Mouse (Mus musculus): Measurements from ENCODE around the gene Mov10l1. TPM values are rescaled to one million over a fixed set of nuclear protein-coding genes. Genes with fewer than 3 reads are reported as not detected.

Gene Mov10l1
- polyA plus RNA-seq, 1 experiment from 2014 or later: not detected

DNA sequence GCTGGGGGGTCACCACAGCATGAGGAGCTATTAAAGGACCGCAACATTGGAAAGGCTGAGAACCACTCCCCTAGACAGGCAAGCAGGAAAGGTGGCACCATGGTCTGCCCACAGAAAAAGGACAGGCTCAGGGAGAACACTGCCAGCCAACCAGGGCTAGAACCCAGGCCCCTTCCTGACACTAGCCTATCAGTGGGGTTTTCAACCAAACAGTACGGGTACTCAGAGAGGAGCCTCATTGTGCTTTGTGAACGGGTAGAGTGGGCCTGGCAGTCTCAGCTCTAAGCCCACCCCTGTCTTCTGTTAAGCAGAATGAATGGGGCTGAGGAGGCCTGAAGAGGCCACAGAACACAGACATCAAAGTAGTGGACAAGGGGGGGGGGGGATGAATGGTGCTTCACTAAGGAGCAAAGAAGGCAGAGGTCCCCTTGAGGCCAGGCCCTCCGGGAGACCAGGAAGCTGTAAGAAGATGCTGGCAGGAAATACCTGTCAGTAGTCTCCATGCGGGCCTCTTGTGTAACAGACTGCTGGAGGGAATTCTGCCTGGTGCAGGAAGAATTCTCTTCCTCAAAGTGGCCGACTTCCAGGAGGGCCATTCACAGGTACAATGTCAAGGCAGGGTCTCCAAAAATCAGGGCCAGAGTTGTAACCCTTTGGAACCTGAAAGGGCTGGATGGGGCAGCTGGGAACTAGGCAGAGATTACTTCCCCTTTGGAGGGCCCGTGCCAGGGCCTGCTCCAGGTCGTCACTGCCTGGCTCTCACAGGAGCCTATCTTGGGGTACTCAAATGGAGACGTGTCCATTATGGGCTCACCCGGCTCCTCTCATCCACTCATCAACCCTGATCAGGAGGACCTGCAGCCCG, 92.1 kb downstream of the Mov10l1 start, which contains the start of gene Trabd:
Gene Trabd (plus strand): TSS at position 512 of the 865 bp plus-strand sequence.
- DNase-seq: no peak
- no peaks in the 10 kb centered on the region for H3K27me3 ChIP-seq (ENCODE audit: control insufficient read depth, insufficient read depth, low read length)
- peak within 1 kb of the TSS; percentile 93 for H3K4me2 ChIP-seq (ENCODE audit: low read length)
- H3K36me3 ChIP-seq (ENCODE audit: control insufficient read depth, insufficient read depth, low read length): peaks cover 12% of the 10 kb centered on the region; the same call in 1 of the 2 replicates
- peaks cover 29% of the 10 kb centered on the region for H3K4me1 ChIP-seq (ENCODE audit: control insufficient read depth, insufficient read depth, low read length)
- H3K9me3 ChIP-seq (ENCODE audit: control insufficient read depth, low read length): no peaks in the 10 kb centered on the region
- ATAC-seq (ENCODE audit: low FRiP score, low TSS enrichment): no peak
- H3K4me3 ChIP-seq (replicated peaks; ENCODE audit: low read depth, low read length): peak within 1 kb of the TSS; percentile 80
- WGBS: 23% methylated on average over 11 of the region's 11 CpGs
- peak within 1 kb of the TSS; percentile 85 for H3K9ac ChIP-seq (replicated peaks; ENCODE audit: low read length)
- peak within 1 kb of the TSS; percentile 89 for H3K27ac ChIP-seq (replicated peaks; ENCODE audit: low read depth, low read length)

GRCm38 (mm10) chr15:89075478-89076147, 92.9 kb downstream of the Mov10l1 start:
- DNase-seq (peak; percentile 97), ATAC-seq (ENCODE audit: low FRiP score, low TSS enrichment) (peak; percentile 96)
- Histone ChIP-seq H3K4me3 (replicated peaks; ENCODE audit: low read depth, low read length) (peak overlapping the region; percentile 80), H3K36me3 (ENCODE audit: control insufficient read depth, insufficient read depth, low read length) (peaks cover 5% of the 10 kb centered on the region; the same call in 1 of the 2 replicates), H3K9me3 (ENCODE audit: control insufficient read depth, low read length) (no peaks in the 10 kb centered on the region), H3K27me3 (ENCODE audit: control insufficient read depth, insufficient read depth, low read length) (no peaks in the 10 kb centered on the region), H3K27ac (replicated peaks; ENCODE audit: low read depth, low read length) (peak overlapping the region; percentile 89), H3K4me1 (ENCODE audit: control insufficient read depth, insufficient read depth, low read length) (peaks cover 29% of the 10 kb centered on the region), H3K4me2 (ENCODE audit: low read length) (peak overlapping the region; percentile 93), H3K9ac (replicated peaks; ENCODE audit: low read length) (peak overlapping the region; percentile 85)
- WGBS: under 1% methylated on average over 58 of the region's 59 CpGs

DNA sequence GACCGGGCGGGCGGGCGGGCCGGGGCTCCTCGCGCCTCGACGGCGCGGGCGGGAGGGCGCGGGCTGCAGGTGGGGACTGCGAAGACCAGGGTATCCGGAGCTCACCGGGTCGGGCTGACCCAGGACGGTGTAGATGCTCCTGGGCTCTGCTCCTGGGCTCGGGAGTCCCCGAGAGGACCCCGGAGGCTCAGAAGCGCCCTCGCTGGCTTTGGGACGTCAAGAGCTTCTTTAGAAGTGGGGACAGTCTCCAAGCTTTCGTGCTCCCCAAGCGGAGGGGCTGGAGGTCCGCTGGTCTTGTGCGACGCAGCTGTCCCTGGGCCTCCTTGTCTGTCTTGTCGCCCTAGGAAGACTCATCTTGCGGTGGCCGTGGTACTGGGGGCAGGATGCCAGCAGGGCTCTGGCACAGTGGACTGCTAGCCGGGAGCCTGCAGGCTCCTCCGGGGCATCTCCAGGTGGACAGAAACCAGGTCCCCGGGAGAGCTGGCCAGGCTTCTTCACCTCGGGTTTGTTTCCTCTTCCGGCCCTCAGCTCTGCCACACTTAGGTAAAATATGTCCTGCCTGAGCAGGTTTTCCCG, 93.5 kb downstream of the Mov10l1 start:
- Histone ChIP-seq H3K4me3 (replicated peaks; ENCODE audit: low read depth, low read length) (peak overlapping the region; percentile 80), H3K36me3 (ENCODE audit: control insufficient read depth, insufficient read depth, low read length) (peaks cover 8% of the 10 kb centered on the region), H3K4me2 (ENCODE audit: low read length) (peak overlapping the region; percentile 93), H3K27me3 (ENCODE audit: control insufficient read depth, insufficient read depth, low read length) (no peaks in the 10 kb centered on the region), H3K9ac (replicated peaks; ENCODE audit: low read length) (peak overlapping the region; percentile 85), H3K4me1 (ENCODE audit: control insufficient read depth, insufficient read depth, low read length) (peaks cover 29% of the 10 kb centered on the region), H3K27ac (replicated peaks; ENCODE audit: low read depth, low read length) (peak overlapping the region; percentile 89), H3K9me3 (ENCODE audit: control insufficient read depth, low read length) (no peaks in the 10 kb centered on the region)
- DNase-seq (peak; percentile 65), ATAC-seq (ENCODE audit: low FRiP score, low TSS enrichment) (0 out of 2 replicates have a peak, but pooled peaks have one; percentile 29)
- 2% methylated on average over 39 of the region's 39 CpGs for WGBS

DNA sequence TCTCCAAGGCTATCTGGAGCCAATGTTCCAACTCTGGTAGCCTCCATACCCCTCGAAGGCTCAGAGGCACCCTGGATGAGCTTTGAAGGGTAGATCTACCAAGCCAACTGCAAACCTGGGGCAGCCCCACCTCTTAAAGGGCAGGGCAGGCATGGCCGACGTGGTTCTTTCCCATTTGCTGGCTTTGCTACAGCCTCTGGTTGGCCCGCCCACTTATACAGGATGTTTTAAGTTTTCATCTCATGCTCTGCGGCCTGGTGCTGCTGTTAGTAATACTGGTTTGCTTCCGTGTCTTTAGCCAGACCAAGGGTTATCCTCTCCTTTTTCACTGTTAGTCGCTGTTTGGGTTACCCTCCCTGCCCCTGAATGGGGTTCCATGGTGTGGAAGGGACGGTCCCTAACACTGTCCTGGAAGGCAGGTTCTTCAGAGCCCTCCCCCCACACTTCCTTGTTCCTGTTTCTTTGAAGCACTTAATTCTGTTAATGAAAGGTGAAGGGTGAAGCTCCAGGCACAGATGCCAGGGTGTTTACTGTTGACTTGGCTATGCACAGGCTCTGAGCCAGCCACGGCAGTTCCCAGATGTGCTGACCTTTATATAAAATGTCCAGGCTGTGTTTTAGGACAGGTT, 95.6 kb downstream of the Mov10l1 start:
- Histone ChIP-seq H3K27me3 (ENCODE audit: control insufficient read depth, insufficient read depth, low read length) (no peaks in the 10 kb centered on the region), H3K27ac (replicated peaks; ENCODE audit: low read depth, low read length) (no peak overlapping the region), H3K9ac (replicated peaks; ENCODE audit: low read length) (0 out of 2 replicates have a peak overlapping the region, but pooled peaks have one; percentile 20), H3K4me1 (ENCODE audit: control insufficient read depth, insufficient read depth, low read length) (peaks cover 29% of the 10 kb centered on the region), H3K9me3 (ENCODE audit: control insufficient read depth, low read length) (no peaks in the 10 kb centered on the region), H3K36me3 (ENCODE audit: control insufficient read depth, insufficient read depth, low read length) (peaks cover 29% of the 10 kb centered on the region), H3K4me3 (replicated peaks; ENCODE audit: low read depth, low read length) (no peak overlapping the region), H3K4me2 (ENCODE audit: low read length) (peak overlapping the region; percentile 93)
- DNase-seq: no peak
- ATAC-seq (ENCODE audit: low FRiP score, low TSS enrichment): no peak
- WGBS: 83% methylated on average over 9 of the region's 9 CpGs

DNA sequence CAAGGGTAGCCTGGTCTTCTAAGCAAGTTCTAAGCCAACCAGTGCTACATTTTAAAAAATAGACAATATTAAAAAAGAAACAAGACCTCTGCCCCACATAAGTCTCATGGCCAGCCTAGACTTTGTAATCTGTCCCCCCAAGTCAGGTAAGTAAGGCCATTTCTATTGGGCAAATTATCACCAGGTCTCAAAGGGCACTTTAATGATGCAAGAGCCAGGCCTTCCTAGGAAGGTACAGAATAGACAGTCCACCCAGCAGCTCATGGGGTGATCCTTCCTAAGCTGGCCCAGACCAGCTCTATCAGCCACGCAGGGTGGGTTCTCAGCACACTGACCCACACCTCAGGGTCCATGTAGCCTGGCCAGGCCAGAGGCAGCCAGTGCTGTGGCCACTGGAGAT, 101.2 kb downstream of the Mov10l1 start:
- no peak overlapping the region for H3K9ac ChIP-seq (replicated peaks; ENCODE audit: low read length)
- no peak overlapping the region for H3K27ac ChIP-seq (replicated peaks; ENCODE audit: low read depth, low read length)
- H3K4me2 ChIP-seq (ENCODE audit: low read length): no peak overlapping the region
- no peak for ATAC-seq (ENCODE audit: low FRiP score, low TSS enrichment)
- H3K4me3 ChIP-seq (replicated peaks; ENCODE audit: low read depth, low read length): no peak overlapping the region
- H3K4me1 ChIP-seq (ENCODE audit: control insufficient read depth, insufficient read depth, low read length): peaks cover 8% of the 10 kb centered on the region; the same call in 1 of the 2 replicates
- peaks cover 69% of the 10 kb centered on the region for H3K36me3 ChIP-seq (ENCODE audit: control insufficient read depth, insufficient read depth, low read length)
- WGBS: 96% methylated on average over 1 of the region's 1 CpGs
- H3K9me3 ChIP-seq (ENCODE audit: control insufficient read depth, low read length): no peaks in the 10 kb centered on the region
- no peak for DNase-seq
- no peaks in the 10 kb centered on the region for H3K27me3 ChIP-seq (ENCODE audit: control insufficient read depth, insufficient read depth, low read length)

DNA sequence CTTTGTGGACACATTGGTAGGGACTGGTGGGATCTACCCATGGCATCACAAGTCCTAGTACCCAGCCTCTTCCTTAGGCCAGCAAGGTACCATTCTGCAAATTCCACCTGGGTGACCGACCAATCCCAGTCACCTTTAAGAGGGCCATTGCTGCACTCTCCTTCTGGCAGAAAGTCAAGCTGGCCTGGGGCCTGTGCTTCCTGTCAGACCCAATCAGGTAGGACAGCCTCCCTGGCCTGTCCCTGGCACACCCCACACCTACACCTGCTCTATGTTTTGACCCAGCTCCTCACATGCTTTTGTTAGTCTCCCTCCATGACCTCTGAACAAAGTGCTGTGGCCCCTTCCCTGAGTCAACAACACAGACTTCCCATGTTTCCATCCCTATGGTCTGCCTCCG, 102.1 kb downstream of the Mov10l1 start:
- Histone ChIP-seq H3K27ac (replicated peaks; ENCODE audit: low read depth, low read length) (no peak overlapping the region), H3K27me3 (ENCODE audit: control insufficient read depth, insufficient read depth, low read length) (no peaks in the 10 kb centered on the region), H3K4me1 (ENCODE audit: control insufficient read depth, insufficient read depth, low read length) (peaks cover 10% of the 10 kb centered on the region), H3K36me3 (ENCODE audit: control insufficient read depth, insufficient read depth, low read length) (peaks cover 65% of the 10 kb centered on the region), H3K4me2 (ENCODE audit: low read length) (no peak overlapping the region), H3K4me3 (replicated peaks; ENCODE audit: low read depth, low read length) (no peak overlapping the region), H3K9me3 (ENCODE audit: control insufficient read depth, low read length) (no peaks in the 10 kb centered on the region), H3K9ac (replicated peaks; ENCODE audit: low read length) (no peak overlapping the region)
- no peak for DNase-seq
- ATAC-seq (ENCODE audit: low FRiP score, low TSS enrichment): no peak
- WGBS: 92% methylated on average over 2 of the region's 2 CpGs

DNA sequence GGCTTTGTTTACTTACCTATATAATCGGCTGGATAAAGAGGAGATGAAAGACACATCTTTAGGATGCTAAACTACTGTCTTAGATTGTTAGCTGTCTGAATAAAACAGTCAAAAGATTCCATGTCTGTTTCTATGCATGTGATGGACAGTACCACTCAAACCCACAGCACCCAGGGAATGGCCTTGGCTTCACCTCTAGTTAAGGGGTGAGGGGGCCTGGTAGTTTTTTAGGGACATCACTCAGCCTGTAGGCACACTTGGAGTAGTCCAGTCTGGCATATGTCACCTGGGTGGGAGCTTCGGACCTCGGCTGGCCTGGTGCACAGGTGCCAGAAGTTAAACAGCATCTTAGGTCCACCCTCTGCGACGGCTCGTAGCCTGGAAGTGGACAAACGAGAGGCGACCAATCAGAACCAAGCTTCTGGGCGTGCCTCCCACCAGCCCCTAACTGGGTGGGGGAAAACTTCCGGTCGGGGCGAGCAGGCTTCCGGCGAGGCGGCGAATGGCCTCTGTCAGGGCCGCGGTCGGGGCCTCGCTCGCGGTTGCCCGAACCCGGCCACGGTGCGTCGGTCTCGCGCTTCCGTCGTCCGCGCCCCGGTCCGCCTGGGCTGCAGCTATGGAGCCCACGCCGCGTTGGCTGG, 106.0 kb downstream of the Mov10l1 start, which contains the start of gene Selenoo:
Gene Selenoo (plus strand): TSS at position 478 of the 641 bp plus-strand sequence.
- peak within 1 kb of the TSS; percentile 90 for H3K9ac ChIP-seq (replicated peaks; ENCODE audit: low read length)
- ATAC-seq (ENCODE audit: low FRiP score, low TSS enrichment) (peak; percentile 94), DNase-seq (peak; percentile 95)
- H3K4me2 ChIP-seq (ENCODE audit: low read length): peak within 1 kb of the TSS; percentile 94
- no peaks in the 10 kb centered on the region for H3K9me3 ChIP-seq (ENCODE audit: control insufficient read depth, low read length)
- WGBS: 2% methylated on average over 38 of the region's 38 CpGs
- H3K36me3 ChIP-seq (ENCODE audit: control insufficient read depth, insufficient read depth, low read length): peaks cover 57% of the 10 kb centered on the region
- peaks cover 16% of the 10 kb centered on the region for H3K4me1 ChIP-seq (ENCODE audit: control insufficient read depth, insufficient read depth, low read length)
- peak within 1 kb of the TSS; percentile 91 for H3K4me3 ChIP-seq (replicated peaks; ENCODE audit: low read depth, low read length)
- peak within 1 kb of the TSS; percentile 89 for H3K27ac ChIP-seq (replicated peaks; ENCODE audit: low read depth, low read length)
- H3K27me3 ChIP-seq (ENCODE audit: control insufficient read depth, insufficient read depth, low read length): no peaks in the 10 kb centered on the region

Measured in midbrain, embryonic 14.5 days (tissue).